Mouse (Mus musculus): ENCODE data around the gene Erich4. TPM values are rescaled to one million over a fixed set of nuclear protein-coding genes. Genes with fewer than 3 reads are reported as not detected.

The Erich4 gene
- polyA plus RNA-seq, 1 experiment = not detected

GRCm38 (mm10) chr7:25620751-25621150, 5.1 kb upstream of the Erich4 start:
- TF ChIP-seq CEBPB (IDR thresholded peaks at IDR 0.05; ENCODE audit: insufficient read depth, poor library complexity, severe bottlenecking) = no peak
- no peak for TF ChIP-seq REST (IDR thresholded peaks at IDR 0.05; ENCODE audit: insufficient read depth, insufficient read length)
- no peak for TF ChIP-seq TCF3 (IDR thresholded peaks at IDR 0.05; ENCODE audit: insufficient read length, low read depth)
- no peak for TF ChIP-seq MYOG (IDR thresholded peaks at IDR 0.05; ENCODE audit: control insufficient read depth in 1 of 3, insufficient read depth in 1 of 3, insufficient read length in 2 of 3, low read depth in 2 of 3)
- TF ChIP-seq POLR2AphosphoS2 (IDR thresholded peaks at IDR 0.05; ENCODE audit: insufficient read length, low read depth) = no peak
- no peak for TF ChIP-seq MYOD1 (IDR thresholded peaks at IDR 0.05; ENCODE audit: control insufficient read depth in 1 of 3, insufficient read length in 2 of 3, low read depth in 2 of 3)
- TF ChIP-seq MAX (IDR thresholded peaks at IDR 0.05; ENCODE audit: low read depth) = no peak
- TF ChIP-seq SRF (IDR thresholded peaks at IDR 0.05; ENCODE audit: control insufficient read depth, insufficient read length, low read depth) = no peak
- TF ChIP-seq POLR2A (IDR thresholded peaks at IDR 0.05; ENCODE audit: insufficient read length, low read depth) = no peak
- TF ChIP-seq USF1 (IDR thresholded peaks at IDR 0.05; ENCODE audit: low read depth) = no peak
- no peak for TF ChIP-seq TCF12 (IDR thresholded peaks at IDR 0.05; ENCODE audit: insufficient read depth, poor library complexity, severe bottlenecking)
- no peak for TF ChIP-seq E2F4 (IDR thresholded peaks at IDR 0.05; ENCODE audit: insufficient read depth)
- H3K79me2 ChIP-seq (ENCODE audit: control insufficient read depth, insufficient read depth) = no peaks in the 10 kb centered on the region
- H3K4me2 ChIP-seq (ENCODE audit: low read depth) = no peak overlapping the region
- no peak overlapping the region for H3K4me3 ChIP-seq
- H3K27me3 ChIP-seq (ENCODE audit: control insufficient read depth, insufficient read depth, insufficient read length) = peaks cover 4% of the 10 kb centered on the region
- no peaks in the 10 kb centered on the region for H3K36me3 ChIP-seq (ENCODE audit: control insufficient read depth, insufficient read depth)
- H3ac ChIP-seq (ENCODE audit: control insufficient read depth, insufficient read length) = no peak overlapping the region

GRCm38 (mm10) chr7:25620101-25620500, 4.4 kb upstream of the Erich4 start:
- H3K4me3 ChIP-seq = peak overlapping the region; percentile 39
- no peak overlapping the region for H3ac ChIP-seq (ENCODE audit: control insufficient read depth, insufficient read length)
- H3K79me2 ChIP-seq (ENCODE audit: control insufficient read depth, insufficient read depth) = no peaks in the 10 kb centered on the region
- no peak for TF ChIP-seq MYOG (IDR thresholded peaks at IDR 0.05; ENCODE audit: control insufficient read depth in 1 of 3, insufficient read depth in 1 of 3, insufficient read length in 2 of 3, low read depth in 2 of 3)
- TF ChIP-seq TCF3 (IDR thresholded peaks at IDR 0.05; ENCODE audit: insufficient read length, low read depth) = no peak
- TF ChIP-seq MYOD1 (IDR thresholded peaks at IDR 0.05; ENCODE audit: control insufficient read depth in 1 of 3, insufficient read length in 2 of 3, low read depth in 2 of 3) = no peak
- H3K27me3 ChIP-seq (ENCODE audit: control insufficient read depth, insufficient read depth, insufficient read length) = peaks cover 7% of the 10 kb centered on the region
- H3K36me3 ChIP-seq (ENCODE audit: control insufficient read depth, insufficient read depth) = no peaks in the 10 kb centered on the region
- peak overlapping the region; percentile 77 for H3K4me2 ChIP-seq (ENCODE audit: low read depth)

GRCm38 (mm10) chr7:25619722-25619991, 4.0 kb upstream of the Erich4 start:
- Histone ChIP-seq H3K4me2 (ENCODE audit: low read depth) (peak overlapping the region; percentile 77), H3K36me3 (ENCODE audit: control insufficient read depth, insufficient read depth) (no peaks in the 10 kb centered on the region), H3K79me2 (ENCODE audit: control insufficient read depth, insufficient read depth) (no peaks in the 10 kb centered on the region), H3K4me3 (peak overlapping the region; percentile 39), H3K27me3 (ENCODE audit: control insufficient read depth, insufficient read depth, insufficient read length) (peaks cover 11% of the 10 kb centered on the region), H3ac (ENCODE audit: control insufficient read depth, insufficient read length) (no peak overlapping the region)
- TF ChIP-seq REST (IDR thresholded peaks at IDR 0.05; ENCODE audit: insufficient read depth, insufficient read length) (no peak), TCF3 (IDR thresholded peaks at IDR 0.05; ENCODE audit: insufficient read length, low read depth) (no peak), MYOD1 (IDR thresholded peaks at IDR 0.05; ENCODE audit: control insufficient read depth in 1 of 3, insufficient read length in 2 of 3, low read depth in 2 of 3) (no peak), CEBPB (IDR thresholded peaks at IDR 0.05; ENCODE audit: insufficient read depth, poor library complexity, severe bottlenecking) (no peak)

GRCm38 (mm10) chr7:25618865-25619721, 3.4 kb upstream of the Erich4 start, which contains the start of gene Dmac2:
Gene Dmac2, plus strand, starts transcription at chr7:25619414.
- H3K36me3 ChIP-seq (ENCODE audit: control insufficient read depth, insufficient read depth) = no peaks in the 10 kb centered on the region
- TF ChIP-seq CEBPB (IDR thresholded peaks at IDR 0.05; ENCODE audit: insufficient read depth, poor library complexity, severe bottlenecking) = no peak
- TF ChIP-seq USF1 (IDR thresholded peaks at IDR 0.05; ENCODE audit: low read depth) = peak; percentile 39
- no peak for TF ChIP-seq MYOD1 (IDR thresholded peaks at IDR 0.05; ENCODE audit: control insufficient read depth in 1 of 3, insufficient read length in 2 of 3, low read depth in 2 of 3)
- TF ChIP-seq MAX (IDR thresholded peaks at IDR 0.05; ENCODE audit: low read depth) = peak; percentile 70
- no peak for TF ChIP-seq MYOG (IDR thresholded peaks at IDR 0.05; ENCODE audit: control insufficient read depth in 1 of 3, insufficient read depth in 1 of 3, insufficient read length in 2 of 3, low read depth in 2 of 3)
- TF ChIP-seq TCF3 (IDR thresholded peaks at IDR 0.05; ENCODE audit: insufficient read length, low read depth) = no peak
- peak; percentile 41 for TF ChIP-seq SRF (IDR thresholded peaks at IDR 0.05; ENCODE audit: control insufficient read depth, insufficient read length, low read depth)
- TF ChIP-seq POLR2A (IDR thresholded peaks at IDR 0.05; ENCODE audit: insufficient read length, low read depth) = peak; percentile 70
- TF ChIP-seq TCF12 (IDR thresholded peaks at IDR 0.05; ENCODE audit: insufficient read depth, poor library complexity, severe bottlenecking) = no peak
- peak; percentile 58 for TF ChIP-seq POLR2AphosphoS2 (IDR thresholded peaks at IDR 0.05; ENCODE audit: insufficient read length, low read depth)
- no peak for TF ChIP-seq REST (IDR thresholded peaks at IDR 0.05; ENCODE audit: insufficient read depth, insufficient read length)
- no peak within 1 kb of the TSS for H3ac ChIP-seq (ENCODE audit: control insufficient read depth, insufficient read length)
- H3K79me2 ChIP-seq (ENCODE audit: control insufficient read depth, insufficient read depth) = no peaks in the 10 kb centered on the region
- peak within 1 kb of the TSS; percentile 77 for H3K4me2 ChIP-seq (ENCODE audit: low read depth)
- peak within 1 kb of the TSS; percentile 39 for H3K4me3 ChIP-seq
- peaks cover 12% of the 10 kb centered on the region for H3K27me3 ChIP-seq (ENCODE audit: control insufficient read depth, insufficient read depth, insufficient read length)

Measured in myocyte (in vitro differentiated cells).